Mouse (Mus musculus) common myeloid progenitor, adult 5-6 weeks (primary cell): Measurements from ENCODE around the gene Grk5. TPM values are rescaled to one million over a fixed set of nuclear protein-coding genes. Genes with fewer than 3 reads are reported as not detected.
"Not testable (repeated sequence)": the region's sequence is repeated elsewhere in the genome, so short reads cannot be mapped to it uniquely, and the experiment has no call there.

Experiments
- ATAC-seq: replicated peaks from 2 replicates; pipeline ENCODE4 v1.8.0; 2016; ENCODE audit warnings: low read depth, mild to moderate bottlenecking, moderate TSS enrichment, inconsistent platforms; ENCODE audit not compliant: poor library complexity, severe bottlenecking
- total RNA-seq: library from RNA; stranded (forward); fragments of 200-1000, 187-1606 nt; gene quantifications from 2 replicates; pipeline ENCODE4 v1.2.3, GENCODE M21; 2017

Grk5 gene
- total RNA-seq, 1 experiment from 2014 or later: 3.3 TPM

GRCm38 (mm10) chr19:60905477-60905876 lies 15.9 kb downstream of the Grk5 start:
- ATAC-seq: no peak

GRCm38 (mm10) chr19:60910304-60910703 lies 20.8 kb downstream of the Grk5 start:
- no peak for ATAC-seq

- ATAC-seq: no peak
Observed at GRCm38 (mm10) chr19:60911653-60912052, 22.1 kb downstream of the Grk5 start.

DNA sequence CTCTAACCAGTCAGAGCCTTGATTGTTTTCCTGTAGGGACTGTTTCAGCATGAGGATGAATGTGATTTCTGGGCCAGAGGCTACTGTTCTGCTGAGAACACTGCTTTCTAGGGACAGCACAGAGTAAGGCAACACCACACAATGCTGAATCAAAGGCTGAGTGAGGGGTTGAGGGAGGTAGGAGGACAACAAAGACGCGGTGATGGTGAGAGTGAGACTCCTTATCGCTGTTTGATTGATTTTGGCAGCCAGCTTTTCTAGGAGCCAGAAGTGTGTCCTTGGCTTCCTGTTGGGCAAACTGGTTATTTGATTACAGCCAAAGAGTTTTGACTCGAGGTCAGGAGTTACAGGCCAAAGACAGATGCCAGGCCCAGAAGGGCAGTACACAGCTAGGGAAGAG lies 25.7 kb downstream of the Grk5 start:
- ATAC-seq: no peak

DNA sequence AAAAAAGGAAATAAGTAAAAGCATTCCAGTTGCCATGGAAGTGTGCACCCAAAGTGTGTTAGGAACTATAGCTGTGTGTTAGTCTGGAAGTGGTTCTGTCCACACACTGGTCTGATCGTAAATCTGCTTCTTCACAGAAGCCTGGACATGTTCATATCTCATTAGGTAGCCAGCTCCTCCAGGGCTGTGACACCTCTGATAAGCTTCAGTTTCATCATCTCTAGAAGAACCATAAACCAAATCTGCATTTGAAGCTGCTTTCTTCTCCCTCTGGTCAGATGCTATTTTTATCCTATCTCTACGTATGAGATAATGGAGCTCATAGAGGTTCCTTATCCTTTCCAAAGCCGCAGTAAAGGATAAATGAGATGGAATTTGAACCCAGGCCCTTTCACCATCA lies 26.3 kb downstream of the Grk5 start:
- no peak for ATAC-seq

DNA sequence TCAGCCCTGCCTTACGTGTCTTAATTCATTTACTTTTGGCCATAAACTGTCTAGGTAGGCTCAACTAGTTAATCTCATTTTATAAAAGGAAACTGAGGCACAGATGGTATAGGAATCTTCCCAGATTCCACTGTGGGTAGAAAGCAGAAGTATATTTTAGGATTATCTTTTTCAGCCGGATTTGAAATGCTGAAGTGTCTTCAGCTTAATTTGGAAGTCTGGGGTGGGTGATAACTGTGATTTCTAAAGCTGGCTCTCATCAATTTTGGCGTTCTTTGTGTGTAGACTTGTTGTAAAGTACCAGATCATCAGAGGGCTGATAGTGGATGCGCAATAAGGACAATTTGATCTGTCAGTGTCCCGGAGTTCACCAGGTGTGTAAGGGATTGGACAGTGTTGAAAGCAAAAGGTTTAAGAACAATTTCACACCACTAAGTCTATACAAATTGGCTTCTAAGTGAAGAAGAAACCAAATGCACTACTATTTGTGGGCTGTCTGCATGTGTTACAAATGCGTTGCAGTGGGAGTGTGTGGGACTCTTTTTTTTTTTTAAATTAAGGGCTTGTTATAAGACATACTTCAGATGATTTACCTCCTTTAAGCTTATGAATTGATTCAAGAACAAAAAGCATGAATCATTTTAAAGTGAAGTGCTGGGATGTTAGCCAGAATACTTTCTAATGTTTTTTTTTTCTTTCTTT lies 27.5 kb downstream of the Grk5 start:
- no peak for ATAC-seq

- not testable (repeated sequence) for ATAC-seq
Observed at GRCm38 (mm10) chr19:60924534-60924933, 35.0 kb downstream of the Grk5 start.

- ATAC-seq: 0 out of 2 replicates have a peak, but pooled peaks have one; percentile 45
Observed at GRCm38 (mm10) chr19:60935001-60935400, 45.5 kb downstream of the Grk5 start.

GRCm38 (mm10) chr19:60939954-60940379 lies 50.4 kb downstream of the Grk5 start:
- ATAC-seq: peak; percentile 98

DNA sequence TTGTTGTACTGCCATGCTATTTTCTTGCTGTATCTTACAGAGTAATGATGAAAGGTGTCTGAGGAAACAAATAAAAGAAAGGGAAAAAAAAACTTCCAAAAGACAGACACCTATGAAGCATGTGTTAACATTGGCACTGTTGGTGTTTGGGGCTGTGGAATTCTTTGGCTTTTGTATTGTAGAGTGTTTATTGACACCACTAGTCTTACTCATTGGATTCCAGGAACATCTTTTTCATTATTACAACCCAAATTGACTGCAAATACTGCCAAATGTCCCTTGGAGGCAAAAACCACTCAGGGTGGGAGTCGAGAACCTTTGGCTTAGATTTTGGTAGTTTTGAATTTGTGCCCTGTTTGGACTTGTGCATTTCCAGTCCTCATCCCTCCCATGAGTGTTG lies 51.3 kb downstream of the Grk5 start:
- no peak for ATAC-seq

DNA sequence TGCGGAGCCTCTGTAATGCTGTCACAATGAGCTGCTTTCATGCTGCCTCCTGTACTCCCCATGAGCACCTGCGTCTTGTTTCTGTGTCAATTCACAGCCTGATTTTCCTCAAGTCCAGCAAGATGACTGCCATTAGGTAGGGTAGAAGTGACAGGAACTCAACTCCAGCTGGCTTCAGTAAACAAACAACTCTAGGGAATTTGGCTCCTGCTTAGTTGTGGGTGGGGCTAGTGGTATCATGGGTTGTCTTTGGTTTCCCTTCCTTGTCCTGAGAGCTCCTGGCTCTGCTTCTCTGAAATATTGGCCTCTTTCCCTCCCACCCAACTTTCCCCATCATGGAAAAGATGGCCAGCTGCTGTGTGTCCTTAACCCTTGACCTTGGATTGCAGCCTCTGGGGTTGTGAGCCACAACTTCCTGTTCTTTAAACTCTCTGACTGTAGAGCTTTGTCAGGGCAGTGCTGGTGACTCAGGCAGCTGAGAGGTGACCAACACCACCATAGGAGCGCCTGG lies 56.3 kb downstream of the Grk5 start:
- ATAC-seq: peak; percentile 75

GRCm38 (mm10) chr19:60946656-60947055 lies 57.1 kb downstream of the Grk5 start:
- peak; percentile 92 for ATAC-seq

DNA sequence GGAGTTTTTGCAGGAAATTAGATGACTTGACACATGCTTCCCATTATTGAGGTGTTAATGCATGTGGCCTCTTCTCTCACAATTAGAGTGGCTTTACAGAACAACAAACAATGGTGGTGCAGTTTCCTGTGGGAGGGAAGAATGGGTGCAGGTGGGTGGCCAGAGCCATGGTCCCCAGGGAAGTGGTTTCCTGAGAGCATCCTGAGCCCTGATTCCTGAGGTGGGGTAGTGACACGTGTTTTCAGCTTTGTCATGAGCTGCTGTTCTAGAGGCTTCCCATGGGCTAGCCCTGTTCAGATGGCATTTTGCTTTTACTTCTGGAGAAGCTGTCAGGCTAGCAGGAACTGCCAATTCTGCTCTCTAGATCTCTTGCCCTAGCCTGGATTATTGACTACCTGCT lies 59.4 kb downstream of the Grk5 start:
- ATAC-seq: no peak

DNA sequence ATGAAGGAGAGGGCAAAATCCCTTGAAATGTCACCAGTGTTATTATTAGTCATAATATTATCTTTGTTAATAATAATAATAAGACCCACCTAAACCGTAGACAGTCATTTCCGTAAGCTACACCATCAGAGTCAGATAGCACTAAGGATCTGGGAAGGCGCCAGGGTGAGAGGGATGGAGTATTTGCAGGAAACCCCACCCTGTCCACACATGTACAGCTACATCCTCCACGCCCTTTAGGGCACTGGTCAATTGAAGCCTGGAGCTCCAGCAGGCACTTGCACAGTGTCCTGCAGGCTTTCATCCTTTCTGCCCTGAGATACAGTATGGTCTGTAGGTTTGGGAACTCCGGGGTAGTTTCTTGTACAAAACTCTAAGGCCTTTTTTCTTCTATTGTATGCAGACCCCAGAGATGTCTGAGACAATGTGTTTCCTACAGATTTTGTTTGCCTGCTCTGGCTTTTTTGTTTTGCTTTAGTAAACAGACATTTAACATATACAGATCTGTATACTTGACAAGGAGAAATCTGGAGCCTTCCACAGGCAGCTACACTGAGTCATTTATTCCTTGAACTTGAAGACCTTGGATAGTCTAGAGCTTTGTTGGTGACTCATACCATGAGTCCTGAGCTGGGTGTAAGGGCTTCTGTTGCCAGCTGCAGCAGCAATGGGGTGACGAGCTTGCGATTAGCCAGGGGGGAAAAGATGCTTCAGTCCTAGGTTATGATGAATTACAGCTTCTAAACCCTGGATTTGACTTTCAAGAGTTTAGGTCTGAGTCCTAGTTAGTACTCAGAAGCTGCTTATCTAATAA lies 60.7 kb downstream of the Grk5 start:
- no peak for ATAC-seq

DNA sequence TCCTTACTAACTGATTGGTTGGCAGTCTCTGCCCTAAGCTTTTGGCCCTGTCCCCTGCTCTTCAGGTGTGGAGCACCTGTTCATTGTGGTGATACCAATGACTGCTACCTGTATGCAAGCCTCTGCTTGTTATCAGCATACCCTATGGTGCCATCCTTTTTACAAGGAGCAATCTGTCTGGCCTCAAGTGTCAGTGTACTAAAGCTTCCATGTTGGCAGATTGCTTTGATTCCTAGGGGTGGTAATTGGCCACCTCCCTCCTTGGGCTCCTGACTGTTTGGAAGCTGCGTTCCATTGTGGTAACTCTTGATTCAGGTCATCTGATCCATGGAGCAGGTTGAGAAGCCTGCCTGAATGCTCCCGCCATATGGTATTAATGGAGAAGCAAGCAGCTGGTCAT lies 65.6 kb downstream of the Grk5 start:
- no peak for ATAC-seq

- no peak for ATAC-seq
Observed at GRCm38 (mm10) chr19:60955712-60956111, 66.2 kb downstream of the Grk5 start.

DNA sequence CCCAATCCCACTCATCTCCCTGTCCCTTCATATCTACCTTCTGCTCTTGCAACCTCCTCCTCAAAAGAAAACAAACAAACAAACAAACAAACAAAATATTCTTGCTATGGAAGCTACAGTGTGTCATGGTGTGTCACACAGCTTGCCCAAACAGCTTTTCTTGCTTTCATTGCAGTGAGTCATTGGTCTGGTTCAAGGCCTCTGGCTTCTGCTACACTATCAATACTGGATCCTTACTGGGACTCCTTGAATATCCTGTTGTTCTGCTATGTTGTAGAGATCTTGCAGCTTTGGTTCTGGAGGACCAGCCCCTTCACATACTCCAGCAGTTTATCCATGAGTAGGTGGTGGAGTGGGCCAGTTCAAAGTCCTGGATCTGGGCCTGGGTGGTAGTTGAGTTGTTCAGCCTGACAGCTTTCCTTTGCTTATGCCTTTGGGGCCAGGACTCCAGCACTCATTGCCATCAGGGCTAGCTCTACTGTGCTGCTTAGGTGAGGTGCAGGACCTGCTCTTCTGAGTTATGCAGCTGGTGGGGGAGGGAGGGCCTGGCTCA lies 66.7 kb downstream of the Grk5 start:
- ATAC-seq: no peak

GRCm38 (mm10) chr19:60959706-60960230 lies 70.2 kb downstream of the Grk5 start:
- no peak for ATAC-seq

DNA sequence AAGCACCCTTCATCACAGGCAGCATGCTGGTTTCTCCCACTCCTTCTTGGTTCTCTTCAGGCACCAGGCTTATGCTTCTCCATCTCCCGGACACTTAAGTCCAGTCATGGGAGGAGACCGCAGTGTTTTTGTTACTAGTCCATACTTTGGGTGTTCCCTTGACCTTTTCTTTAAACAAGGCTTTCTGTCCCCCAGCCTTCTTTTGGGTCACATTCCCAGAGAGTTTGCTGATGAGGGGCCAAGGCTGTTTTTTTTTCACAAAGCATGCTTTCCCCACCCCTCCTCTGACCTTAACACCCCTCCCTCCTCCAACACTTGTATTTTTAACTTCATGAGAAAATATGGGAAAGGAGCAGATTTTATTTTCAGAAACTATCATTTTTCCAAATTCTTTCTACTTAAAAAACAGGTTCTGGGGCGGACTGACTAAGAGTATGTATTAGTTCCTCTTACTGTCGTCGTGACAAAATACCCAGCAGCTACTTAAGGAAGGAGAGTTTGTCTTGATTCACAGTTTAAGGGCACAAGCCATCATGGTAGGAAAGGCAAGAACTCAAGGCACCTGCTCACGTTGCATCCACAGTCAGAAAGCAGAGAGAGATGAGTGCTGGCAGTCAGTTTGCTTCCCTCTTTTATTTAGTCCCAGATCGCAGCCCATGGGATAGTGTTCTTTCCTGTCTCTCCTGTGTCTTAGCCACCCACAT lies 73.0 kb downstream of the Grk5 start:
- ATAC-seq: no peak

DNA sequence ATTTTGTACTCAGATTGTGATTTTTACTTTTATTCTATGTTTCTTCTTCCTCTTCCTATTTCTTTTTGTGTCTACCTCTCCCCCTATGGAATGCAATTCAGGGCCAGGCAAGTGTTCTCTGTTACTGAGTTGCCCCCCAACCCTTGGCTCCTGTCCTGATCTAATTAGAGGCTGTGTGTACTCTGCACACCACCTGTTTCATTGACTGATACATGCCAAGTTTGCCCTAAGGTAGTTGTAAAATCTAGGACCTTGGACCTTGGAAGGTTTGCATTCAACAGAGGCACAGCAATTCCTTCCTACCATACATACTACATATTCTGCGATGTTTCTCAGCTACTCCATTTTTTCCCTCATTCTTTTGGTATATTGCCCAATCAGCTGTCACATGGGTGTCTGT lies 78.4 kb downstream of the Grk5 start:
- ATAC-seq: no peak
